Mouse (Mus musculus) gastrocnemius, adult 2 months (tissue): Measurements from ENCODE around the gene 1700001F09Rik. TPM values are rescaled to one million over a fixed set of nuclear protein-coding genes. Genes with fewer than 3 reads are reported as not detected.
A peak's percentile ranks its signal among the peaks of the same experiment; 100 is the strongest.
"Not testable (repeated sequence)": the region's sequence is repeated elsewhere in the genome, so short reads cannot be mapped to it uniquely, and the experiment has no call there.

ENCODE experiments used
- DNase-seq: peaks from one replicate; pipeline ENCODE4 v3.0.0; 2022
- H3K27ac ChIP-seq: fragments of 200-600 bp; 2 replicates; pipeline ENCODE4 v1.8.1; 2022; ENCODE audit warnings: mild to moderate bottlenecking
- H3K4me3 ChIP-seq: fragments of 200-600 bp; 2 replicates; pipeline ENCODE4 v1.8.1; 2022; ENCODE audit warnings: mild to moderate bottlenecking, moderate library complexity
- intact Hi-C: fragments of 180-260 bp; cut with DNase I; formaldehyde crosslinking; loops from one replicate; pipeline ENCODE4 v1.15.1; 2025
- long read RNA-seq, 2 experiments: library from polyadenylated mRNA; stranded (forward); transcript quantifications; one replicate each; pipeline ENCODE4 v2.0.0; 2021
- total RNA-seq, 2 experiments: library from RNA; stranded (reverse); gene quantifications; 2 replicates each; pipeline ENCODE4 v1.2.3; 2021

The 1700001F09Rik gene
- not detected for total RNA-seq
- long read RNA-seq, experiment 1 = 0 reads
- long read RNA-seq, experiment 2 = 0 reads

GRCm38 (mm10) chr14:43347711-43348110, at the start of gene 1700001F09Rik:
TSS of gene 1700001F09Rik (minus strand) at chr14:43347811.
- H3K27ac ChIP-seq, DNase-seq, intact Hi-C loops, H3K4me3 ChIP-seq: not testable (repeated sequence)

GRCm38 (mm10) chr14:43361713-43362112, 14.1 kb upstream of the 1700001F09Rik start:
- intact Hi-C loops, H3K27ac ChIP-seq, H3K4me3 ChIP-seq: not testable (repeated sequence)
- DNase-seq = peak; percentile 12

- H3K27ac ChIP-seq, intact Hi-C loops, H3K4me3 ChIP-seq, DNase-seq: not testable (repeated sequence)
These were observed 11.6 kb upstream of the 1700001F09Rik start for GRCm38 (mm10) chr14:43359246-43359645.

- H3K4me3 ChIP-seq, H3K27ac ChIP-seq, intact Hi-C loops, DNase-seq: not testable (repeated sequence)
These were observed 9.9 kb upstream of the 1700001F09Rik start for GRCm38 (mm10) chr14:43357496-43357895.

- peak; percentile 14 for DNase-seq
- H3K4me3 ChIP-seq, intact Hi-C loops, H3K27ac ChIP-seq: not testable (repeated sequence)
These were observed 5.3 kb upstream of the 1700001F09Rik start for GRCm38 (mm10) chr14:43352944-43353343.

- intact Hi-C loops, DNase-seq, H3K27ac ChIP-seq, H3K4me3 ChIP-seq: not testable (repeated sequence)
These were observed 10.0 kb downstream of the 1700001F09Rik start for GRCm38 (mm10) chr14:43337646-43338045.

- intact Hi-C loops, H3K4me3 ChIP-seq, H3K27ac ChIP-seq: not testable (repeated sequence)
- peak; percentile 24 for DNase-seq
These were observed 16.2 kb downstream of the 1700001F09Rik start for GRCm38 (mm10) chr14:43331362-43331880.

- intact Hi-C loops, DNase-seq, H3K27ac ChIP-seq: not testable (repeated sequence)
These were observed 19.0 kb downstream of the 1700001F09Rik start for GRCm38 (mm10) chr14:43328603-43329002.

GRCm38 (mm10) chr14:43319516-43319915, 28.1 kb downstream of the 1700001F09Rik start:
- H3K27ac ChIP-seq, H3K4me3 ChIP-seq, DNase-seq, intact Hi-C loops: not testable (repeated sequence)

More at GRCm38 (mm10) chr14:43328603-43329002, 19.0 kb downstream of the 1700001F09Rik start:
- H3K4me3 ChIP-seq = not testable (repeated sequence)

GRCm38 (mm10) chr14:43293503-43293902, 54.1 kb downstream of the 1700001F09Rik start, which contains the start of gene Gm8127:
TSS of gene Gm8127 (minus strand) at chr14:43293832.
- H3K27ac ChIP-seq, intact Hi-C loops, DNase-seq, H3K4me3 ChIP-seq: not testable (repeated sequence)

Other genes with a start within 250 kb of the 1700001F09Rik start
- not detected for gene Gm8104, start 247.2 kb downstream of the 1700001F09Rik start, total RNA-seq
- gene Gm7233, start 167.9 kb downstream of the 1700001F09Rik start, total RNA-seq = not detected
- not detected for gene Gm8122, start 112.5 kb downstream of the 1700001F09Rik start, total RNA-seq
- not detected for gene Gm8126, start 89.2 kb downstream of the 1700001F09Rik start, total RNA-seq
- gene Gm9732, start 72.8 kb downstream of the 1700001F09Rik start, total RNA-seq = not detected
- not detected for gene Gm8127, start 54.0 kb downstream of the 1700001F09Rik start, total RNA-seq
- gene Gm8138, start 68.5 kb upstream of the 1700001F09Rik start, total RNA-seq = not detected
- gene Gm5799, start 195.8 kb upstream of the 1700001F09Rik start, total RNA-seq = not detected
- not detected for gene Gm17654, start 231.3 kb upstream of the 1700001F09Rik start, total RNA-seq